Mouse (Mus musculus): ENCODE measurements at regions not wholly inside any gene's neighbourhood (a gene's known extent, or its start where the extent isn't known, plus 50 kb on each side); places are given as distances from the start of the nearest gene placed in this dataset.
A peak's percentile ranks its signal among the peaks of the same experiment; 100 is the strongest.
"Not testable (repeated sequence)": the region's sequence is repeated elsewhere in the genome, so short reads cannot be mapped to it uniquely, and the experiment has no call there.

- DNase-seq (ENCODE audit: low spot score) = not testable (repeated sequence)
Observed at GRCm38 (mm10) chr1:112486046-112486445, 621.3 kb upstream of the Dsel start.

- no peak for DNase-seq (ENCODE audit: low spot score)
Observed at GRCm38 (mm10) chr1:112456047-112456446, 591.3 kb upstream of the Dsel start.

GRCm38 (mm10) chr1:112452390-112452789 lies 587.7 kb upstream of the Dsel start:
- no peak for DNase-seq (ENCODE audit: low spot score)

DNA sequence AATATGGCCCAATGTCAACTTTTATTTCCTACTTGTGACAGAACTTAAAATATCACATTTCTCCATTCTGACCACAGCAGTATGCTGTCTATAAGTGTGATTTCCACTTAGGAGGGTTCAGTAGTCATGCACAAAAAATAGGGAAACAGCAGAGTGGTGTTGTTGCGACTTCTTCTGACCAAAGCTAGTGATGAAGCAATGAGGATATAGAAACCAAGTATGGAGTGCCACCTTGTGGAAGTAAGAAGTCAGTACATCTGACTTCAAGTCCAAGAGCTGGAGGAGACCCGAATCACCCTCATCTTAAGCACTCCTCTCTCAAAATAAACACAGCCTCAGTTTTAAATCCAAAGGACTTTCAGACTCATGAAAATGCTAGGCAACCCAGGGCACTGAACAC lies 586.9 kb upstream of the Dsel start:
- no peak for DNase-seq (ENCODE audit: low spot score)

- DNase-seq (ENCODE audit: low spot score) = no peak
Observed at GRCm38 (mm10) chr1:112439109-112439508, 574.4 kb upstream of the Dsel start.

GRCm38 (mm10) chr1:112416350-112417083 lies 551.8 kb upstream of the Dsel start:
- DNase-seq (ENCODE audit: low spot score) = peak; percentile 9

DNA sequence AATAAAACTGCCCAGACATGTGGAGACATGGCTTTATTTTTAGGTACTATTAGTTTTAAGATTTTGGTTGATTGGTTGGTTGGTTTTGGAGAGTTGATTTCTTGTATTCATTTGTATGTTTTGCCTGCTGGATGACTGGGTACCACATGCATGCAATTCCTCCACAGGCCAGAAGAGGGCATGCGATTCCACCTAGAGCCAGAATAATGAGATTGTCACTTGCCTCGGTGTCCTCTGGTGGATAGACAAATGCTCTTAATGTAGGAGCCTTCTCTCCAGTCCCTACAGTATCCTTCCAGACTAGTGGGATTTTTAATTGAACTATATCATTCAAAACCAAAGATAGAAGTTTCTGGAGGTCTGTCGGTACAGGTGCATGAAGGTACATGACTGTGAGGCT lies 524.1 kb upstream of the Dsel start:
- DNase-seq (ENCODE audit: low spot score) = peak; percentile 39

- DNase-seq (ENCODE audit: low spot score) = no peak
Observed at GRCm38 (mm10) chr1:112384015-112384414, 519.3 kb upstream of the Dsel start.

DNA sequence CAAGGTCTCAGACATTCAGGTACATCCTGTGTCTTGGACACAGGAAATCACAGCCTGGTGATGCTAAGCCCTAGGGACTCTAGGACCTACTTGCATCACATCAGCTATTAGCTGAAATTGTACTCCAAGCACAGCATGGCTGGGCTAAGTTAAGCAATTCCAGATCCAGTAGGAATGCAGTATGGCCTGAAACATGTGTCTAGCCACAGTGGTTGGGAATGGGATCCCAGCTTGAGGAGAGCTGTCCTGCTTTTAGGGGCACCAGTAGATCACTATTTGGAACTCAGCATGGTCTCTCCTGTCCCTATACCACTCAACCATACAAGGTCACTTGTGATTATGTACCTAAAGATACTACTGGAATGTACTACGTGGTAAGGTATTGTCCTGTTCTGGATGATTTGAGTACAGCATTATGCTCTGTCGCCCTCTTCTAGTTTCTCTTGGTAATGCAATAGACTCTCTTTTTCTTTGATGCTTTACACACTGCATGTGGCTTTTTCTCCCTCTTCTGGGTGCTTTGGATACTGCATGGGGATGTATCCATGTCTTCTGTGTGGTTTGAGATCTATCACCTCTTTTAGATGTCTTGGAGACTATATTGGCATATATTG lies 515.0 kb upstream of the Dsel start:
- DNase-seq (ENCODE audit: low spot score) = peak; percentile 71

GRCm38 (mm10) chr1:112378660-112379059 lies 513.9 kb upstream of the Dsel start:
- DNase-seq (ENCODE audit: low spot score) = peak; percentile 39

- no peak for DNase-seq (ENCODE audit: low spot score)
Observed at GRCm38 (mm10) chr1:112355816-112356215, 491.1 kb upstream of the Dsel start.

Measured in left cerebral cortex, adult 11 months (tissue).